Mouse (Mus musculus) T-cell, adult 2 months (primary cell): Measurements from ENCODE around the gene Gm17349.
A peak's percentile ranks its signal among the peaks of the same experiment; 100 is the strongest.

Experiments used
- DNase-seq: peaks from one replicate; pipeline ENCODE4 v3.0.0; 2022; ENCODE audit warnings: low spot score

Gene Gm17349

DNA sequence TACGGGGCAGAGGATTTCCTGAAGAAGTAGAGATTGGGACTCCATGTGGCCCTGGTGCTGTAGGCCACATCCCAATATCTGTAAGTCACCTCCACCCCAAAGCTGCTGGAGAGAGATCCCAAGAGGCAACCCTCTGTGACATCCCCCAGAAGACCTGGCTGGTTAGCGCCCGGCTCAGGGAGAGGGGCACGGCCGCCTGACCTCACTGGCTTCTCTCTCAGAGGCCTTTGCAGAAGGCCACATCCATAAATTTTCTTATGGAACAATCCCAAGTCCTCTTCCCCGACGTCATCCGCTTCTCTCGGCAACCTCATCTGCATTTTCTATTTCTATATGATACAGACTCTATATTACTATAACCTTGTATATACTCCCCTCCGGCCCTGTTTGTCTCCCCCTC, 5.6 kb downstream of the Gm17349 start:
- DNase-seq: no peak

DNA sequence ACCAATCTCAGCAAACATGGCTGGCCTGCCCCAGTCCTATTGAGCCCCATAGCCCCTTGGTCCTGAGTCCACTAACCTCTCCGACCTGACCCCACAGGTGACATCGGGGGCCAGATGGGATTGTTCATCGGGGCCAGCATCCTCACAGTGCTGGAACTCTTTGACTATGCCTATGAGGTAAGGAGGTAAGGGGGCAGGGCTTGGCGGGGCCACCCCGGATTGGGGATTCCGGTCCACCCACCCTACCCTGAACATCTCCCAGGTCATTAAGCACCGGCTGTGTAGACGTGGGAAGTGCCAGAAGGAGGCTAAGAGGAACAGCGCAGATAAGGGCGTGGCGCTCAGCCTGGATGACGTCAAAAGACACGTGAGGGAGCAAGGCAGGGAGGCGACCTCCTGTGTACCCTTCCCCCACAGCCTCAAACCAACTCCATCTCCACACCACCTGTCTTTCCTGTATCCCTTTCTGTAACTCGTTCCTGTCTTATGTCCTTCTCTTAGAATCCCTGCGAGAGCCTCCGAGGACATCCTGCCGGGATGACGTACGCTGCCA, 6.7 kb downstream of the Gm17349 start:
- peak; percentile 34 for DNase-seq

DNA sequence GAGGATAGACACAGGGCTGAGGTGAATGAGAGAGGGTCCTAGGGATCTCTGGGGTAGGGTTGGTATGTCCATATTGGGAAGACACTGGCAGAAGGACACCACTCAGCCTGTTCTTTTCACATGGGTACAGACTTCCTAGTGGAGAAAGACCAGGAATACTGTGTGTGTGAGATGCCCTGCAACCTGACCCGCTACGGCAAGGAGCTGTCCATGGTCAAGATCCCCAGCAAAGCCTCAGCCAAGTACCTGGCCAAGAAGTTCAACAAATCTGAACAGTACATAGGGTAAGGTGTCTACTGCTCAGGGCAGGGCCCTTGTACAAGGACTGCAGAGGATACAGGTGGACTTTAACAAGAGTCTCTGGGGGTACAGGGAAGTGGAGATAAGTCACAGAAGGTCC, 8.0 kb downstream of the Gm17349 start:
- DNase-seq: no peak

DNA sequence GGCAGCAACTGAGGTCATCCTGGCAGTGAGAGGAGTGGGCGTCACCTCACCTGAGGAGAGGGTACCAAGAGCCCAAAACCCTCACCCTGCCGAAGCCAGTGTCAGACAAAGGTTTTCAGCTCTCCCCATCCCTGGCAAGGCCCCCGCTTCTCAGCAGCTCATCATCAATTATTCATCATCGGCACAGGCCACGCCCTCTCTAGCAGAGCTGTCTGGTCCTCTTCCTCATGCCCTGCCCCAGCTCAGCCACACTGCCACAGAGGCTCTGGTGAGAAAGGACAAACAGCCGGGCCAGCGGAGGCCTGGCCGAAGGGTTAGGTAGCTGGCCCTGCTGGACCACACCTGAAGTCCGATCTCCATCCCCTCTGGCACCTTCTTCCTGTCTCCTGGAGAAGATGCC, 13.3 kb downstream of the Gm17349 start:
- DNase-seq: no peak

DNA sequence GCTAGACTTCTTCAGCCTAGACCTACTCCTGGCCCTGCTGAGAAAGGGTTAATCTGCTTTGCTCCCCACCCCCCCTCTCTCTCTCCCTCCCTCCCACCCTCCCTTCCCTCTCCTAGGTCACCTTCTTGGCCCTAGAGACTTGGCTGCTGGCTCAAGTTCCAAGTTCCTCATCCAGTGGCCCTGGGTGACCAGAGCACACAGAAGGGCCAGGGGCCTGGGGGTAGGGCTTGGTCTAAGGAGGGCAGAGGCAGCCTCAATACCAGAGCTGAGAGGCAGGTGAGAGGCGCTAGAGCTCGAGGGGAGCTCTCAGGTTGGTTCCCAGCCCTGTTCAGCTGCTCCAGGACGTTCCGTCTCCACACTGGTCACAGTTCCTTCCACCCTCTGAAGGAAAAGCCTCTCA, 14.4 kb downstream of the Gm17349 start:
- DNase-seq: no peak

DNA sequence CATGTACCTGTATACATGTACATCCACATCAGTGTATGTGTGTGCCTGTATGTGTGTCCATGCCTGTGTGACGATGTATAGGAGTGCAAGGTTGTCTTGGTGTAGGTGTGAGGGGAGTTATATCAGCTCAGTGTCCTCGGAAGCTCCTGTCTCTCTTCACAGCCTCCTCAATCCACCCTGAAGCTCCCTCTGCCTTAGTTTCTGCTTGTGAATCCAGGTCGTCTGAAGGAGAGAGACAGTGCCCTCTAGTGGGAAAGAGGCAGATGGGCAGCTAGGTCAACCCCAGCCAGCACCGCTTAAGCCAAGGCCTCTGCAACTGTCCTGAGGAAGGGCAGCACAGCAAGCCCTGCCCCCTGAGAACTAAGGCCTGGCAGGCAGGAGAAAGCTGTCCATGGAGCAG, 16.6 kb downstream of the Gm17349 start:
- peak; percentile 28 for DNase-seq

DNA sequence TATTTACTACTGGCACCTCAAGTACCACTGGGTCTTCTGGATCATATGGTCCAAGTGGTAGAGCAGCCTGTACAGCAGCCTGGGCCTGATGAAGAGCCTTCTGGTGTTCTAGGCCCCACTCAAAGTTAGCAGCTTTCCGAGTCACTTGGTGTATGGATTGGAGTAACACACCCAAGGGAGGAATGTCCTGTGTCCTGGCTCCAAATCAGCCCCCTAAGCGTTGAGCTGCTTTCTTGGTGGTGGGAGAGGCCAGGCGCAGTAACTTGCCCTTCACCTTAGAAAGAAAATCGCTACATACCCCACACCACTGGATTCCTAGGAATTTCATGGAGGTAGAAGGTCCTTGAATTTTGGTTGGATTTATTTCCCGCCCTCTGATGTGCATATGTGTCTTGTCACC, 21.1 kb downstream of the Gm17349 start:
- DNase-seq: no peak

DNA sequence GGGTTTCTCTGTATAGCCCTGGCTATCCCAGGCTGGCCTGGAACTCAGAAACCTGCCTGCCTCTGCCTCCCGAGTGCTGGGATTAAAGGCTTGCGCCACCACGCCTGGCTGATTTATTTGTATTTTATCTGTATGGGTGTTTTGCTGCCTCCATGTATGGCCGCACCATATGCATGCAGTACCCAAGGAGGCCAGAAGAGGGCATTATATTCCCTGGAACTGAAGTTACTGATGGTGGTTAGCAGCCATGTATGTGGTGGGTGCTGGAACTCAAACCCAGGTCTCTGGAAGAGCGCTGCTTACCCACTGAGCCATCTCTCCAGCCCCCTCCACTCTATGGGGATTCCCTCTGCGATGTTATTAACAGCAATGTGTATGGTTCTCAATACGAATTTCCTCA, 22.4 kb downstream of the Gm17349 start:
- DNase-seq: peak; percentile 32

DNA sequence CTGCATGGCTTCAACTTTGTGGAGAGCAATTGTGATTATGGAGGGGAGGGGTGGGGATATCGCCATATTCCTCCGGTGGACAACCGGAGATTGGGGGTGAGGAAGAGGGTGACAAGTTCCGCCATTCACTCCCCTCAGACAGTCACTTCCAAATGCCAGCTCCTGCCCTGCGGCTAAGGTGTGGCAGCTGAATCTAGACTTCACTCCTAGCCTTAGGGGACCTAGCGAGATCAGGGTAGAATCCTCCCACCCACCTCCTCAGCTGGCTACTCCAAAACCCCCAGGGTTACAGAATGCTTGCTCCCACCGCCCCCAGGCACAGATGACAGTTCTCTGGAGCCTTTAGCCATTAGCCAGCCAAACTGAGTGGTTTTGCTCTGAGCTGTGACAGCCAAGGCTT, 26.3 kb downstream of the Gm17349 start:
- no peak for DNase-seq

DNA sequence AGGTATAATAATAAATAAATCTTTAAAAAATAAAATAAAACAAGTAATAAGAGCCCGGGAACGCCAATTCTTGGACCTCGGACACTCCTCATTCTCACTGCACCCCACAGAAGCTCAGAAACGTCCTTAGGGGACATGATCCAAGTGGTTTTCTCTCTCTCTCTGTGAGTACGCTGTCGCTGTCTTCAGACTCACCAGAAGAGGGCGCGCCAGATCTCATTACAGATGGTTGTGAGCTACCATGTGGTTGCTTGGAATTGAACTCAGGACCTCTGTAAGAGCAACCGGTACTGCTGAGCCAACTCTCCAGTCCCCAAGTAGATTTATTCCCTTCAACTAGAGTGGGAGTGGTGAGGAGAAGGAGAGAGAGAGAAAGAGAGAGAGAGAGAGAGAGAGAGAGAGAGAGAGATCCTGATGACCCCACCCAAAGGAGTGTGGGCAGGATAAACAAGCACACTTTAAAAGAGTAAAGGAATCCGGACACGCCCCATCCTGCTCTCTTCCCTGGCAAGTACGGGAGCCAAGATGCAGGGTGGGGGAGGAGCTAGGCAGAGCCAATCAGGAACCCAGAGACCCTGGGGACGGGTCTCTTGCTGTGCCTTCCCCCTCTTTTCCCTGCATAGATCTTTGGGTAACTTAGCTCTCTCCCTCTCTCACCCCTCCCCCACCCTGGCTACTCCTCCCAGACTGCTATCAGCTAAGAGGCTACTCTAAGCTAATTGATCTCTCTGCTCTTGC, 27.1 kb downstream of the Gm17349 start:
- peak; percentile 26 for DNase-seq

DNA sequence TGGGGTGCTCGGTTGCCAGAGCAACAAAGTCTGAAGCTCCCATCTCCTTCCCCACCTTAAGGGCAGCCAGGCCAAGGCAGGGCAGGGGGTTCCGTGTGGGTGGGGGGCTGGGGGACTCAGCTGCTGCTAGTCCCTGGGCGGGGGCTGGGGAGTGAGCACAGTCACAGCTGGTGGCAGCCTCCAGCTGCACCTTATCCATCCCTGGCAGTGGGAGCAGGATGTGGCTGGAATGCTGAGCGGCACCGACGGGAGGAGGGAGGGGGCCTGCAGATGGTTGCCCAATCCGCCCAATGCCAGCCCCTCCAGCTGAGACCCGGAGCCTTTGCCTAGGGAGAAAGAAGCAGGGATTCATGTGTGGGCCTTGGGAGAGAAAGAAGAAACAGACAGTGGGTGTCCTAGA, 28.2 kb downstream of the Gm17349 start:
- no peak for DNase-seq

DNA sequence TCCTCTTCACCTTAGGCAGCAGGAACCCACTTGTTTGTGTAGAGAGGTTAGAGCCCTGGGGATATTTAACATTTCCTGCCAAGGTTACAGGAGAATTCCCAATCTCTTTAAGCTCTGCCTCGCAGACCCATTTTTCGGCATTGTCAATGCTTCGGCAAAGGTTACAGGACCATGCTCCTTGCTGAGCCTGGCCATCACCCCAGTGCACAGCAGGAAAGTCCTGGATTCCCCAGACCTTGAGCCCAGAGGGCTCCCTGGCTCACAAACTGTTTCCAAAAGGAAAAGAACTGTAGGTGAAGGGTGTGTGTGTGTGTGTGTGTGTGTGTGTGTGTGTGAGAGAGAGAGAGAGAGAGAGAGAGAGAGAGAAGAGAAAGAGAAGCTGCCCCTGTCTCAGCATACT, 30.4 kb downstream of the Gm17349 start:
- DNase-seq: no peak

DNA sequence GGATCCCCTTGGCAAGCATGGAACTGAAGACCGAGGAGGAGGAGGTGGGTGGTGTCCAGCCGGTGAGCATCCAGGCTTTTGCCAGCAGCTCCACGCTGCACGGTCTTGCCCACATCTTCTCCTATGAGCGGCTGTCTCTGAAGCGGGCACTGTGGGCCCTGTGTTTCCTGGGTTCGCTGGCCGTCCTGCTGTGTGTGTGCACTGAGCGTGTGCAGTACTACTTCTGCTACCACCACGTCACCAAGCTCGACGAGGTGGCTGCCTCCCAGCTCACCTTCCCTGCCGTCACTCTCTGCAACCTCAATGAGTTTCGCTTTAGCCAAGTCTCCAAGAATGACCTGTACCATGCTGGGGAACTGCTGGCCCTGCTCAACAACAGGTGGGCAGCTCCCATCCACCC, 33.5 kb downstream of the Gm17349 start:
- DNase-seq: no peak

DNA sequence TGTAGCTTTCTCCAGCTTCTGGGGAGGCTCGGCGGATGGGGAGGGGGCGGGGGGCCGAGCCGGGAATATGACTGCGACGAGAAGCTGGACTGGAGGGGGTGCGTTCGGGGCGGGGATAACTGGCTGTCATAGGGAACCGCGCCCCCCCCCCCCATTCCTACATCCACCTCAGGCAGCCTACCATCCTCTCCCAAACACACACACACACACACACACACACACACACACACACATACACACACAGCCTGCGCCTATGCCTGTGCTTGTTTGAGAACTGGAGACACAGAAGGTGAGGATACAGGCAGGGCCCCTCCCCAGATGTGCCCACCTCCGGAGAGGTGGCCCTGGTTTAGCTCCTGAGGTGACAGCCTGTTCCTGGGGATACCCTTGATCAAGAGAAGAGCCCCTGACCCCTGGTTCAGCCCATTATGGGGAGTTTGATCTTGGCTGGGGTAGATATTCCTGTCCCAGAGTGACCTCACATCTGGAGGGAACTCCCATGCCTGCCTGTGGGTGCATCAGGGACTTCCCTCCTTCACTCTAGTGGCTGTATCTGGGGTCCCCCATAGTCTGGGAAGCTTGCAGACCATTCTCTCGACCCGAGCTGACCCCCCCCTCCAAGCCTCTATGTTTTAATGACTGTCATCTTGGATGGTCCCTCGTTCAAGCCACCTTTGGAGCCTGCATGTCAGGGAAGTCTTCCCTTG, 34.2 kb downstream of the Gm17349 start:
- no peak for DNase-seq

DNA sequence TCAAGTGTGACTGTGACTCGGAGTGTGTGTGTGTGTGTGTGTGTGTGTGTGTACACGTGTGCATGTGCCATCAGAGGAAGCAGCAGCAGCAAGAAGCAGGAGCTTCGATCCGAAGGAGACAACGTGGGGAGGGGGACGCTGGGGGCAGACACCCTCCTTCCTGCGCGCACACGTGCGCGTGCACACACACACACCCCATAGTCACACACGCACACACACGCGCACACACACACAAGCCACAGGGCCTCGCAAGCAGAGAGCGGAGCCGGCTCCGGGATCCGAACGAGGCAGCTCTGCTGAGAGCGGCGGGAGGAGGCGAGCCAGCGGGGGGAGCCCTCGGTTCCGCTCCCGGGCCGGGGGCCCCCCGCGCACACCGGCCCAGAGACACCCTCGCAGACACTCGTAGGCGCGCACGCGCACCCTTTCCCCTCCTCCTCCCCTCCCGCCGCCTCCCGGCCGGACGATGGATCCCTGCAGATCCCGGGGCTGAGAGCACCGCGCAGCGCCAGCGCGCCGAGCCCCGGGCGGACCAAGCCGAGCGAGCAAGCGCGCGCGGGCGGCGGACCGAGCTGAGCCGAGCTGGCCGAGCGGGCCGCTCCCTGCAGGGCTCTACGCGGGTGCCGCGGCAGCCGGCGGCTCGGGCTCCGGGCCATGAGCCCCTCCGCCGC, 35.0 kb downstream of the Gm17349 start, which contains the start of gene Asic1:
TSS of gene Asic1 (plus strand) at position 215 of the 668 bp plus-strand sequence.
- DNase-seq: no peak

DNA sequence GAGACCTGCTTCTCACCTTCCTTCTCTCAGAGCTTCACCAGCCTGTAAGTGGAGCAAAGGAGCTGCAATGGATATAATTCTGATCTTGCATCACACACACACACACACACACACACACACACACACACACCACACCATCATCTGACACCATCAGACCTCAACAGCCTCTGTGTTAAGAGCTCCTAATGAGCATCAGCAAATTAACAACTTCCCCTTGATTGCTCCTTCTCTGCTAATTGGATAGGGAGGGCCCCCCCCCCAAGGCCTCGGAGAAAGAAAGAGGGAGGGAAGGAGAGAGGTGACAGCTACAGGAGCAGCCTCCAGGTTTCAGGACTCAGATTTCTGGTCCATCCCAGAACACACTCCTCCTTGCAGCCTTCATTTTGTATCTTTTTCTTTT, 35.9 kb downstream of the Gm17349 start:
- no peak for DNase-seq

DNA sequence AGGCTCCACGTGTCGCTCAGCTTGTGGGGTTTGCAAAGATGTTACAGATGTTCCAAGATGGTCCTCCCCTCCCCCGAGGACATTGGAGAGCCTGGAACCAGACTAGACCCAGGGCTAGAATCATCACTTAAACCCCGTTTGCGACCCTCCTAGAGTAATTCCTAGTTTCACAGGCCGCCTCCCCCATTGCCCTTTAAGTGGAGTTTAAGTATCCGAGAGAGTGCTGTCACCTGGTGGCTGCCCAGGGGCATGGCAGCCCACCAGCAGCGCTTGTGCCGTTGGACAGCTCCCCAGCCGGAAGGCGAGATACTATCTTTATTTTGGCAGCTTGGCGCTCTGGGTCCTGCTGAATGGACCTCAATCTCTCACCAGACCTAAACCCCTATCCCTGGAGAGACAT, 36.4 kb downstream of the Gm17349 start:
- DNase-seq: peak; percentile 68

DNA sequence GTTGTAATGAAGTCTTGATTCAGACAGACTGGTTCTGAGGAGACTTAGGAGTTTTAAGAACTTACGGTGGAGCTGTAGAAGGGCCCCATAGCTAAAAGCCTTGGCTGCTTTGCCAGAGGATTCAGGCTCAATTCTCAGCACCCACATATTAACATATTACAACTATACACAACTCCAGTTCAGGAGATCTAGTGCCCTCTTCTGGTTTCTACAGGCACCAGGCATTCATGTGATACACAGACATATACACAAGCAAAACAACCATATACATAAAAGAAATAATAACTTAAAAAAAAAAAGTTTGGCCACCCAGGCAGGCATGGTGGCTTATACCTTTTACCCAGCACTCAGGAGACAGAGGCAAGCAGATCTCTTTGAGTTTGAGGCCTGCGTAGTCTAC, 37.7 kb downstream of the Gm17349 start:
- DNase-seq: no peak

DNA sequence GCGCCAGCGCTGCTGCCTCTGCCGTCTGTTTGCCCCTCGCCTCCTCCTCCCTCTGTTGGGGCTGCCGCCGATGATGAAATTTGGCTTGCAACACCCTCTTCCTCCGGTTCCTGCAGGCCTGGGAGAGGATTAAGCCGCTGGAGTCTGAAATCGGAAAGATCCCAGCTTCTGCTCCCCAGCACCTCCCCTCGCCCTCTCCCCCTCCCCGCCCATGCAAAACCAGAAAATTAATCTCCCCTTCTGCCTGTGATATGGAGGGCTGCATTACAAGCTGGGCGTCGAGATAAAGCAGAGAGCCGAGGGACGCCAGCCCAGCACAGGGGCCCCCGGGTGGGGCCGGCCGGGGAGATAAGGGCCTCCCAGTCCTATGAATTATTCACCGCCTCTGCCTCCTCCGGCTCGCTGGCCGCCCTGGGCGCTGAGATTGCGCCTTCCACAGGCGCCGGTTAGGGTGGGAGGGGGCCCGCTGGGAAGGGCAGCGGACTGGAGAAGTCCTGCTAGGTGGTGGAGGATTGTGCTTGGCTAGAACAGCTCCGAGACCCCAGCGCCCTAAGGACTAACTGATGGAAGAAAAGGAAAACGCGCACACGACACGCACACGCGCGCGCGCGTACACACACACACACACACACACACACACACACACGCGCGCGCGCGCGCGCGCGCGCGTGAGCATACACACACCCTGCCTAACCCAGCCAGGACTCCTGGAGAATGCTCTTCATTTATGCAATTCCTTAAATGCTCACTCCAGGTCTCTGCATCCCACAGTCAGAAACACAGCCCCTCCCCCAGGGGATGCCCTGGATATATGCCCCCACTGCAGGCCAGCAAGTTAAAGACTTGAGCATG, 40.5 kb downstream of the Gm17349 start:
- no peak for DNase-seq

DNA sequence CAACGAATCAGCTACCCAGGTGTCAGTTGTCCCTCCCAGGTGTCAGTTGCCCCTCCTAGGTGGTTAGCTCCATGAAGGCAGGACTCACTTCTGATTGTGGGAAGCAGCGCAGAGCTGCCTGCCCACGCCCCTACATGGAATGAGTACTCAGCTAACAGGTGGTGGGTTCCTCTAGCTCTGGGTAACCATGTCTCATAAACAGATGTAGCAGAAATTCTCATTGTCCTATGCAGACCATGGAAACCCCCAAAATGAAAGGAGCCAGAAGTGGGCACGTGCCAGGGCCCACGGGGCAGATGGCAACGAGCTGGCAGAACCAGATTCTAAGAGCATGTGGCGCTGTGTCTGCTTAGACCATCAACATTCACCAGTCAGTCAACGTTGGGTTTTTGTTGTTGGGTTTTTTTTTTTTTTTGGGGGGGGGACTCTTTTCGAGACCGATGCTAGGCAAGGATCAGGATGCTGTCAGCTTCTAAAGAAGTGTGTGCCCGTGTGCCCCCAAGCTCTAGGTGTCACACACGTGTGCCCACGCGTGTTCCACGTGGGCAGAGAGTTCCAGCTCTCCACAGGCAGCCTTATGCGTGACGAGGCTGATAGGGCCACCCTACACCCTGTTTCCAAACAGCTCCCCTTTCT, 41.2 kb downstream of the Gm17349 start:
- no peak for DNase-seq

DNA sequence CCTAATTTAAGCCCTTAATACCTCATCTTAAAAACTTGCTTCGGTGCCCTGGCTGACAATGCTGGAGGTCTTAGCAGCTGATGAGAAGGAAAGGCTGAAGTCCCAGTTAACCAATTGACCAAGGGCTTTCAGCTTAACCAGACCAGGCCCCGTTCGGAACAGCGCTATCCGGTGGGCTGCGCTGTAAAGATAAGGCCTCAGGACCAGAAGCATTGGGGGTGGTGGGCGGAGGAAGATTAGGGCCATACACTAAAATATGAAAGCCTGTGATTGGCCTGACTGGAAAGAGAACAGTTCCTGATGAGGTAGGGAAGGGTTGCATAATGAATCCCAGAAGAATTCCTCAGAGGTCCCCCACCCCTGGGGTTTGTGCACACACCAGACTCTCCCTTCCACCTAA, 42.9 kb downstream of the Gm17349 start:
- no peak for DNase-seq
